Mouse (Mus musculus) kidney, adult 2 months (tissue): ENCODE data around the gene Trim54. TPM values are rescaled to one million over a fixed set of nuclear protein-coding genes. Genes with fewer than 3 reads are reported as not detected.

Experiments used
- DNase-seq: peaks from one replicate; pipeline ENCODE4 v3.0.0; 2021
- H3K27ac ChIP-seq: fragments of 200-500 bp; 2 replicates; pipeline ENCODE4 v1.5.1; 2012; ENCODE audit warnings: low read depth, low read length, control low read depth, inconsistent platforms; ENCODE audit not compliant: insufficient read depth
- H3K27me3 ChIP-seq: fragments of 200-500 bp; replicated peaks from 2 replicates; pipeline ENCODE4 v1.6.1; 2012; ENCODE audit warnings: mild to moderate bottlenecking, moderate library complexity, low read length, inconsistent platforms; ENCODE audit not compliant: control insufficient read depth, insufficient read depth
- H3K36me3 ChIP-seq: fragments of 200-500 bp; 2 replicates; pipeline ENCODE4 v1.6.1; 2012; ENCODE audit warnings: mild to moderate bottlenecking, moderate library complexity, low read length, inconsistent platforms; ENCODE audit not compliant: control insufficient read depth, insufficient read depth
- H3K4me1 ChIP-seq: fragments of 200-500 bp; 2 replicates; pipeline ENCODE4 v1.6.1; 2011; ENCODE audit warnings: low read length; ENCODE audit not compliant: control insufficient read depth, insufficient read depth
- H3K4me3 ChIP-seq: fragments of 200-500 bp; 2 replicates; pipeline ENCODE4 v1.5.1; 2011; ENCODE audit warnings: mild to moderate bottlenecking, low read depth, low read length, control low read depth; ENCODE audit not compliant: insufficient read depth
- CTCF ChIP-seq: fragments of 200-500 bp; conservative IDR thresholded peaks from 2 replicates; pipeline ENCODE4 v1.5.1; 2011; ENCODE audit warnings: low read depth, mild to moderate bottlenecking, control low read depth, low read length, moderate library complexity, mixed read lengths; ENCODE audit not compliant: insufficient read depth, insufficient read length
- POLR2A ChIP-seq: fragments of 200-500 bp; IDR thresholded peaks from one replicate; pipeline ENCODE4 v1.6.1; 2011; ENCODE audit warnings: low read depth, low read length, control low read depth
- WGBS: fragments of 180-500 bp; shearing (Covaris S2); methylation state at CpG from one replicate; pipeline ENCODE4 v1.1.7; 2018; 5-methylcytosine and 5-hydroxymethylcytosine counted together
- polyA plus RNA-seq: library from polyadenylated mRNA; depleted of rRNA; stranded (reverse); fragments of >200 nt; gene quantifications from 2 replicates; pipeline ENCODE4 v1.2.3, GENCODE M21; 2012

The Trim54 gene
- polyA plus RNA-seq, 1 experiment = 3.9 TPM

GRCm38 (mm10) chr5:31080795-31081164 lies 35.7 kb upstream of the Trim54 start:
- Histone ChIP-seq H3K4me3 (no peak overlapping the region), H3K27me3 (no peaks in the 10 kb centered on the region), H3K27ac (no peak overlapping the region), H3K4me1 (no peaks in the 10 kb centered on the region), H3K36me3 (no peaks in the 10 kb centered on the region)
- DNase-seq = no peak
- TF ChIP-seq CTCF (no peak), POLR2A (no peak)
- 63% methylated on average over 3 of the region's 3 CpGs for WGBS

DNA sequence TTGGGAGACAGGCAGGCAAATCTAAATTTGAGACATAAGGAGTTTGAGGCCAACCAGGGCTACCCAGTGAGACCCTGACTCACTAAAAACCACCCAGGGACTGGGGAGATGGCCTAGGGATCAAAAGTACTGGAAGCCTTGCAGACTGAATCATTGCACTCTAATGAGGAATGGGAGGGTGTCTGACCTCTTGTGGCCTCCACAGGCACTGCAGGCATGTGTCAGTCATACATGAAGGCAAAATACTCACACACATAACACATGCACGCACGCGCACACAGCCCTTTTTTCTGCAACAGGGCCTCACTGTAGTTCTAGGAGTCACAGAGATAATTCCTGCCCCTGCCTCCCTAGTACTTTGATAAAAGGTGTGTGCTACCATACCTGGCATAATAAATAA lies 35.1 kb upstream of the Trim54 start:
- Histone ChIP-seq H3K36me3 (no peaks in the 10 kb centered on the region), H3K4me3 (no peak overlapping the region), H3K4me1 (no peaks in the 10 kb centered on the region), H3K27me3 (no peaks in the 10 kb centered on the region), H3K27ac (no peak overlapping the region)
- peak; percentile 77 for TF ChIP-seq CTCF
- no peak for TF ChIP-seq POLR2A
- WGBS = 90% methylated on average over 3 of the region's 3 CpGs
- DNase-seq = peak; percentile 47

GRCm38 (mm10) chr5:31082355-31082754 lies 34.2 kb upstream of the Trim54 start:
- Histone ChIP-seq H3K4me3 (no peak overlapping the region), H3K36me3 (no peaks in the 10 kb centered on the region), H3K4me1 (no peaks in the 10 kb centered on the region), H3K27ac (no peak overlapping the region), H3K27me3 (no peaks in the 10 kb centered on the region)
- TF ChIP-seq POLR2A (no peak), CTCF (peak; percentile 74)
- WGBS = 18% methylated on average over 5 of the region's 5 CpGs
- DNase-seq = peak; percentile 64

GRCm38 (mm10) chr5:31082935-31083625 lies 33.4 kb upstream of the Trim54 start:
- no peaks in the 10 kb centered on the region for H3K36me3 ChIP-seq
- no peak overlapping the region for H3K4me3 ChIP-seq
- no peak overlapping the region for H3K27ac ChIP-seq
- 24% methylated on average over 12 of the region's 12 CpGs for WGBS
- no peak for TF ChIP-seq CTCF
- no peak for TF ChIP-seq POLR2A
- H3K27me3 ChIP-seq = no peaks in the 10 kb centered on the region
- DNase-seq = peak; percentile 71
- H3K4me1 ChIP-seq = no peaks in the 10 kb centered on the region

DNA sequence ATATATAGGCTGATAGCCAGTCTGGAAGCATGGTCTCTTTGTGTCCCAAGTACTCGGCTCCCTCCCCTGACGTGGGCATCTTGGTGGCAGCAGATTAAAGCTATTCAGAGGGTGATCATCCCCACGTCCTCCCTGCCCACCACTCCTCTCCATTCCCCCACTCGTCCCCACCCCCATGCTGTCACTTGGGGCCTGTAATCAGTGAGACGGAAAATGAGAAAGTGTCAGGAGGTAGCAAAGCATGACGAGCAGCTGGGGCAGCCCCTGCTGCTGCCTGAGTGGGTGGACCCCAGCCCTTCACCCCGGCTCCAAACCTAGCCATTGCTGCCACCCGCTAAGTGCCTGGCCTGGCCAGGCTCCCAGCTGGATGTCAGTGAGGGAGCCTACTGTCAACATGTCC lies 32.6 kb upstream of the Trim54 start:
- WGBS = 22% methylated on average over 8 of the region's 8 CpGs
- DNase-seq = no peak
- Histone ChIP-seq H3K27me3 (no peaks in the 10 kb centered on the region), H3K36me3 (no peaks in the 10 kb centered on the region), H3K4me3 (no peak overlapping the region), H3K4me1 (no peaks in the 10 kb centered on the region), H3K27ac (no peak overlapping the region)
- TF ChIP-seq POLR2A (no peak), CTCF (no peak)

DNA sequence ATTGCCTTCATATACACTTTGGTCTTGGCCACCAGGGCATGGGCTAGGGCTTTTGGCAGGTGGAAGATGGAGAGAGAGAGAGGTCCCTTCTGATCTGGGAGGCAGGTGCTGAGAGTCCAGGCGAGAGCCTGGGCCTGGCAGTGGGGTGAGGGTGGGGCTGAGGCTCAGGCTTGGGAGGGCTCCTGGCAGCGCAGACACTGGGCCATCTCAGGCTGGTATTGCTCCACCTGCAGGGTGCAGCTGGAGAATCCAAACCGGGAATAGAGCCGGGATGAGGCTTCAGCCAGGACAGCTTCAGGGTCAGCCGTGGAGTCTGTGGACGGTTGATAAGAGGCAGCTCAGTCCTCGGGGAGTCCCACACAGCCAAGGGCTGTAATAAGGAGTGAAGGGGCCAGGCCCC lies 29.9 kb upstream of the Trim54 start:
- 54% methylated on average over 7 of the region's 7 CpGs for WGBS
- no peak for DNase-seq
- TF ChIP-seq POLR2A = no peak
- no peak for TF ChIP-seq CTCF
- Histone ChIP-seq H3K4me3 (no peak overlapping the region), H3K36me3 (no peaks in the 10 kb centered on the region), H3K27ac (no peak overlapping the region), H3K27me3 (no peaks in the 10 kb centered on the region), H3K4me1 (no peaks in the 10 kb centered on the region)

- no peak for DNase-seq
- H3K27me3 ChIP-seq = no peaks in the 10 kb centered on the region
- no peak for TF ChIP-seq POLR2A
- TF ChIP-seq CTCF = no peak
- H3K4me3 ChIP-seq = no peak overlapping the region
- H3K36me3 ChIP-seq = no peaks in the 10 kb centered on the region
- H3K27ac ChIP-seq = no peak overlapping the region
- H3K4me1 ChIP-seq = no peaks in the 10 kb centered on the region
- WGBS = 75% methylated on average over 2 of the region's 2 CpGs
These were observed 29.4 kb upstream of the Trim54 start for GRCm38 (mm10) chr5:31087131-31087530.
